25 mouse cellular contexts compared by ENCODE assay signal in the genomic region with DNA sequence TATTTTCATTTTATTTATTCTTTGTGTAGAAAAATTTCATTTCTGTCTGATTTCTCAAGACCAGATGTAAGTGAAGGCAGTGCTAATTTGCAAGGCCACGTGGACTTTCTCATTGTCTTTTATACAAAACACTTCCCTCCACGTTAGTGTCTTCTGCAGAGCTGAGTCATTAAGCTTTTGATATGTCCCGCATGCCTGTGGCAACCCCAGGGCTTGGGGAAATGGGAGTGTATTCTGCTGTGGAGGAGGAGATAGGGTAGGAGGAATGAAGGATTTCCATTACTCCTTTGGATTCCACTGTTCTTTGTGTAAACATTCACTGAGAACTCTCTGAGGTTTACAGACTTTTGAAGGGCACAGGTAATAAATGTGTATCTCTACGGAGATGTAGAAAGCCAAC.
DNase-seq lines count a peak whose midpoint lies in the region; ATAC-seq and TF ChIP-seq lines count a peak whose summit lies in the region.
"Had no signal": no experiment of that assay in that cellular context is flagged by ENCODE, and none has a peak within 500 bp of the region (broad histone marks: within the 10 kb centered on the region; RNA-seq: fewer than 3 reads in every experiment).

No protein-coding gene starts in this region.

- WGBS in kidney, embryonic 16.5 days, result 28% methylated on average over 4 of the region's 4 CpGs
- WGBS in lung, embryonic 14.5 days, result 24% methylated on average over 4 of the region's 4 CpGs
- 17% methylated on average over 4 of the region's 4 CpGs for WGBS in intestine, embryonic 15.5 days

- DNase-seq in kidney, adult 8-10 months, result no peak
- peak; percentile 5 for DNase-seq in lung, embryonic 14.5 days
- no peak for DNase-seq in lung, postnatal 14 days
- DNase-seq in ovary, postnatal 14 days (ENCODE audit: low spot score), result no peak
- DNase-seq: adrenal gland, adult 2 months; adrenal gland, postnatal 14 days; B cell, adult 2 months; cerebellum, adult 11 months; cerebellum, adult 2 months; cerebellum, adult 9-11 months; cerebellum, postnatal 25 days; forebrain, postnatal 0 days; gastrocnemius, adult 2 months; gastrocnemius, postnatal 14 days; heart, adult 11 months had no signal

- no peaks in the 10 kb centered on the region for H3K9me3 ChIP-seq in kidney, embryonic 16.5 days (ENCODE audit: low read length)
- no peaks in the 10 kb centered on the region for H3K9me3 ChIP-seq in lung, embryonic 14.5 days (ENCODE audit: low read depth, low read length)
- H3K9me3 ChIP-seq in intestine, embryonic 15.5 days, result no peaks in the 10 kb centered on the region
- H3K9me3 ChIP-seq: embryonic facial prominence, embryonic 12.5 days; embryonic facial prominence, embryonic 15.5 days; G1E; hindbrain, embryonic 12.5 days; hindbrain, embryonic 15.5 days had no signal

- no peak overlapping the region for H3K27ac ChIP-seq in kidney, embryonic 16.5 days (ENCODE audit: low read length)
- no peak overlapping the region for H3K27ac ChIP-seq in lung, embryonic 14.5 days (ENCODE audit: low read depth)
- H3K27ac ChIP-seq in intestine, embryonic 15.5 days, result no peak overlapping the region
- H3K27ac ChIP-seq: embryonic facial prominence, embryonic 12.5 days; embryonic facial prominence, embryonic 15.5 days; gastrocnemius, adult 2 months; hindbrain, embryonic 12.5 days; hindbrain, embryonic 15.5 days had no signal

- H3K27me3 ChIP-seq in kidney, embryonic 16.5 days (ENCODE audit: insufficient read depth, low read length), result no peaks in the 10 kb centered on the region
- H3K27me3 ChIP-seq in lung, embryonic 14.5 days (ENCODE audit: insufficient read depth, low read length), result no peaks in the 10 kb centered on the region
- H3K27me3 ChIP-seq in intestine, embryonic 15.5 days (replicated peaks), result no peaks in the 10 kb centered on the region
- H3K27me3 ChIP-seq: CH12.LX; embryonic facial prominence, embryonic 12.5 days; embryonic facial prominence, embryonic 15.5 days; hindbrain, embryonic 12.5 days; hindbrain, embryonic 15.5 days had no signal

- H3K36me3 ChIP-seq in kidney, embryonic 16.5 days (ENCODE audit: insufficient read depth, low read length), result no peaks in the 10 kb centered on the region
- no peaks in the 10 kb centered on the region for H3K36me3 ChIP-seq in lung, embryonic 14.5 days (ENCODE audit: insufficient read depth)
- no peaks in the 10 kb centered on the region for H3K36me3 ChIP-seq in intestine, embryonic 15.5 days
- H3K36me3 ChIP-seq: embryonic facial prominence, embryonic 12.5 days; embryonic facial prominence, embryonic 15.5 days; G1E; hindbrain, embryonic 12.5 days; hindbrain, embryonic 15.5 days had no signal

- peak; percentile 51; the same call in 1 of the 2 replicates for ATAC-seq in kidney, embryonic 16.5 days (ENCODE audit: low FRiP score, low TSS enrichment)
- no peak for ATAC-seq in lung, embryonic 14.5 days (ENCODE audit: insufficient read depth)
- ATAC-seq in intestine, embryonic 15.5 days, result peak; percentile 53; the same call in 1 of the 2 replicates
- ATAC-seq: forebrain, embryonic 14.5 days; forebrain, postnatal 0 days had no signal

- H3K4me1 ChIP-seq in kidney, embryonic 16.5 days (ENCODE audit: insufficient read depth, low read length), result no peaks in the 10 kb centered on the region
- H3K4me1 ChIP-seq in lung, embryonic 14.5 days (ENCODE audit: insufficient read depth), result no peaks in the 10 kb centered on the region
- no peaks in the 10 kb centered on the region for H3K4me1 ChIP-seq in intestine, embryonic 15.5 days (replicated peaks)
- H3K4me1 ChIP-seq: embryonic facial prominence, embryonic 12.5 days; embryonic facial prominence, embryonic 15.5 days; hindbrain, embryonic 12.5 days; hindbrain, embryonic 15.5 days had no signal

- H3K9ac ChIP-seq in kidney, embryonic 16.5 days (replicated peaks; ENCODE audit: low read length), result no peak overlapping the region
- H3K9ac ChIP-seq in lung, embryonic 14.5 days, result no peak overlapping the region
- H3K9ac ChIP-seq in intestine, embryonic 15.5 days, result no peak overlapping the region
- H3K9ac ChIP-seq: embryonic facial prominence, embryonic 12.5 days; embryonic facial prominence, embryonic 15.5 days; forebrain, postnatal 0 days; hindbrain, embryonic 12.5 days; hindbrain, embryonic 15.5 days had no signal

- no peak overlapping the region for H3K4me3 ChIP-seq in kidney, embryonic 16.5 days (ENCODE audit: low read length)
- H3K4me3 ChIP-seq in lung, embryonic 14.5 days (ENCODE audit: low read depth, low read length), result no peak overlapping the region
- no peak overlapping the region for H3K4me3 ChIP-seq in intestine, embryonic 15.5 days (replicated peaks)
- H3K4me3 ChIP-seq: embryonic facial prominence, embryonic 12.5 days; embryonic facial prominence, embryonic 15.5 days; gastrocnemius, adult 2 months; hindbrain, embryonic 12.5 days; hindbrain, embryonic 15.5 days had no signal

- TF ChIP-seq CTCF in lung, embryonic 14.5 days (IDR thresholded peaks at IDR 0.05; ENCODE audit: low read depth), result no peak

- no peak overlapping the region for H3K4me2 ChIP-seq in kidney, embryonic 16.5 days (replicated peaks; ENCODE audit: low read depth, low read length)
- H3K4me2 ChIP-seq in lung, embryonic 14.5 days, result no peak overlapping the region
- no peak overlapping the region for H3K4me2 ChIP-seq in intestine, embryonic 15.5 days (replicated peaks)
- H3K4me2 ChIP-seq: embryonic facial prominence, embryonic 12.5 days; embryonic facial prominence, embryonic 15.5 days; heart, embryonic 11.5 days; hindbrain, embryonic 12.5 days; hindbrain, embryonic 15.5 days had no signal
